Mouse (Mus musculus) C2C12 (cell line): ENCODE measurements around the gene Shkbp1.

ENCODE experiments used
- CEBPB ChIP-seq: IDR thresholded peaks from one replicate; pipeline ENCODE4 v1.6.1; 2011; ENCODE audit warnings: low read depth, mild to moderate bottlenecking, control low read depth, moderate library complexity
- MYOD1 ChIP-seq: IDR thresholded peaks from one replicate; pipeline ENCODE4 v1.6.1; 2011; ENCODE audit warnings: low read depth; ENCODE audit not compliant: control insufficient read depth, insufficient read length

DNA sequence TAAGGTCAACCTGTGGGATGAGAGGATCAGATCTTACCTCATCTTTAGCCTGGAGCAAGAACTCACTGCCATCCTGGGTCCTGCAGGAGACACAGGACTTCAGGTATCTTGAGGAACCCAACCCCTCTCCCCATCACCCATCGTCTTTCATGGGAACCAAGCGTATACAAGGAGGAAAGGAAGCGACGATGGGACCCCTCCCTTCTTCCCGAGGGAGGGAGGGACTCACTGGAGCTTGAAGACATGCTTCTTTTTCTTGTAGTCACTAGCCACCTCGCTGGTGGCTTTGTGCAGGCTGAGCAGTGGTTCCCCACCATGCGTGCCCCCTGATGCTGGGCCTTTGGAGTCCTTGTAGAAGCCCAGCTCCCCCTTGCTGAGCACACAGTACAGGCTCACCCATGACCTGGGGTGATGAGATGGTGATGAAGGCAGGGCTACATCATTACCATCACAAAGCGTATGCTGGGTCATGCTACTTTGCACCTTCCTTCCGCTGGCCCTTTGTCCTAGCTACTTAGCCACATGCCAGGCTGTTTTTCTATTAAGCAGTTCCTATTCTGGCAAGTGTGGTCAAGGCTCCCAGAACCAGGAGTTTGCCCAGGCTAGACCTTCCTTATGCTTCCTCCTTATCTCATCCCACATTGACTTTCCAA, 4.0 kb upstream of the Shkbp1 start:
- TF ChIP-seq CEBPB (no peak), MYOD1 (no peak)
